Comparison of ENCODE assay signal across 25 mouse cellular contexts in genomic region chr13:51747069-51747468, GRCm38 (mm10). TPM values are rescaled to one million over a fixed set of nuclear protein-coding genes. Genes with fewer than 3 reads are reported as not detected.
DNase-seq lines count a peak whose midpoint lies in the region; ATAC-seq and TF ChIP-seq lines count a peak whose summit lies in the region.
"Had no signal": no experiment of that assay in that cellular context is flagged by ENCODE, and none has a peak within 500 bp of the region (broad histone marks: within the 10 kb centered on the region; RNA-seq: fewer than 3 reads in every experiment).

No protein-coding gene starts in this region.

- H3K27me3 ChIP-seq in embryonic facial prominence, embryonic 12.5 days: no peaks in the 10 kb centered on the region
- H3K27me3 ChIP-seq in embryonic facial prominence, embryonic 10.5 days (replicated peaks; ENCODE audit: low read depth, poor library complexity, severe bottlenecking): no peaks in the 10 kb centered on the region
- H3K27me3 ChIP-seq in spleen, adult 2 months (ENCODE audit: control insufficient read depth, insufficient read depth, low read length): no peaks in the 10 kb centered on the region
- no peaks in the 10 kb centered on the region for H3K27me3 ChIP-seq in liver, embryonic 15.5 days
- H3K27me3 ChIP-seq: heart, embryonic 15.5 days; neural tube, embryonic 15.5 days; Patski had no signal

- H3K9ac ChIP-seq in embryonic facial prominence, embryonic 12.5 days: no peak overlapping the region
- no peak overlapping the region for H3K9ac ChIP-seq in liver, embryonic 15.5 days
- H3K9ac ChIP-seq: heart, embryonic 15.5 days; hindbrain, embryonic 14.5 days; liver, embryonic 14.5 days; neural tube, embryonic 15.5 days had no signal

- no peak for ATAC-seq in embryonic facial prominence, embryonic 12.5 days (ENCODE audit: insufficient number of reproducible peaks, insufficient read depth, low FRiP score, low TSS enrichment)
- ATAC-seq in liver, embryonic 15.5 days (ENCODE audit: insufficient read depth): no peak
- ATAC-seq: inflammation-experienced regulatory T-cells, adult 6 months; lung, postnatal 0 days; Patski had no signal

- H3K36me3 ChIP-seq in embryonic facial prominence, embryonic 12.5 days: no peaks in the 10 kb centered on the region
- no peaks in the 10 kb centered on the region for H3K36me3 ChIP-seq in embryonic facial prominence, embryonic 10.5 days (replicated peaks)
- no peaks in the 10 kb centered on the region for H3K36me3 ChIP-seq in spleen, adult 2 months (ENCODE audit: control insufficient read depth, insufficient read depth, low read length)
- no peaks in the 10 kb centered on the region for H3K36me3 ChIP-seq in liver, embryonic 15.5 days (replicated peaks)
- H3K36me3 ChIP-seq: heart, embryonic 15.5 days; neural tube, embryonic 15.5 days had no signal

- H3K4me2 ChIP-seq in embryonic facial prominence, embryonic 12.5 days (replicated peaks): no peak overlapping the region
- no peak overlapping the region for H3K4me2 ChIP-seq in liver, embryonic 15.5 days
- H3K4me2 ChIP-seq: hindbrain, embryonic 14.5 days; midbrain, embryonic 11.5 days; neural tube, embryonic 15.5 days had no signal

- 0 out of 2 replicates have a peak overlapping the region, but pooled peaks have one; percentile 83 for H3K27ac ChIP-seq in embryonic facial prominence, embryonic 12.5 days
- H3K27ac ChIP-seq in embryonic facial prominence, embryonic 10.5 days (replicated peaks): no peak overlapping the region
- H3K27ac ChIP-seq in spleen, adult 2 months (ENCODE audit: insufficient read depth, low read length): peak overlapping the region; percentile 78
- H3K27ac ChIP-seq in liver, embryonic 15.5 days (replicated peaks): peak overlapping the region; percentile 75; the same call in 1 of the 2 replicates
- H3K27ac ChIP-seq: heart, adult 2 months; hindbrain, embryonic 14.5 days; macrophage; neural tube, embryonic 15.5 days had no signal

- peaks cover 34% of the 10 kb centered on the region for H3K4me1 ChIP-seq in embryonic facial prominence, embryonic 12.5 days
- H3K4me1 ChIP-seq in embryonic facial prominence, embryonic 10.5 days: peaks cover 46% of the 10 kb centered on the region
- peaks cover 70% of the 10 kb centered on the region for H3K4me1 ChIP-seq in spleen, adult 2 months (ENCODE audit: control insufficient read depth, insufficient read depth, insufficient read length)
- H3K4me1 ChIP-seq in liver, embryonic 15.5 days (replicated peaks): peaks cover 94% of the 10 kb centered on the region

- no peaks in the 10 kb centered on the region for H3K9me3 ChIP-seq in embryonic facial prominence, embryonic 12.5 days
- no peaks in the 10 kb centered on the region for H3K9me3 ChIP-seq in embryonic facial prominence, embryonic 10.5 days
- no peaks in the 10 kb centered on the region for H3K9me3 ChIP-seq in liver, embryonic 15.5 days (replicated peaks)
- H3K9me3 ChIP-seq: heart, embryonic 15.5 days; neural tube, embryonic 15.5 days had no signal

- DNase-seq in embryonic facial prominence, embryonic 10.5 days (ENCODE audit: low spot score): no peak
- no peak for DNase-seq in spleen, adult 2 months (ENCODE audit: low read depth in 1 of 2, low spot score in 2 of 2)
- no peak for DNase-seq in spleen, postnatal 14 days (ENCODE audit: low spot score in 2 of 2)
- no peak for DNase-seq in gastrocnemius, postnatal 25 days
- DNase-seq in kidney, postnatal 4 days: no peak
- DNase-seq: cerebellum, adult 11-12 months; cerebellum, postnatal 14 days; gastrocnemius, postnatal 36 days; heart, adult 2 months; heart, postnatal 36 days; kidney, adult 18-20 months; layer of hippocampus, adult 9-11 months; left cerebral cortex, postnatal 4 days; thymus, postnatal 25 days had no signal

- WGBS in embryonic facial prominence, embryonic 12.5 days: 67% methylated on average over 7 of the region's 7 CpGs
- WGBS in embryonic facial prominence, embryonic 10.5 days: 72% methylated on average over 7 of the region's 7 CpGs
- whole genome bisulfite sequencing in spleen, adult 2 months: 61% methylated on average over 7 of the region's 7 CpGs
- 76% methylated on average over 7 of the region's 7 CpGs for WGBS in liver, embryonic 15.5 days (ENCODE audit: insufficient replicate concordance)

- TF ChIP-seq CTCF in spleen, adult 2 months (IDR thresholded peaks at IDR 0.05; ENCODE audit: extremely low read depth, insufficient read depth, insufficient read length, insufficient replicate concordance): no peak

- TF ChIP-seq POLR2A in spleen, adult 2 months (IDR thresholded peaks at IDR 0.05; ENCODE audit: low read depth, low read length): no peak

- H3K4me3 ChIP-seq in embryonic facial prominence, embryonic 12.5 days: no peak overlapping the region
- H3K4me3 ChIP-seq in embryonic facial prominence, embryonic 10.5 days: no peak overlapping the region
- H3K4me3 ChIP-seq in spleen, adult 2 months (ENCODE audit: extremely low read depth, insufficient read depth, insufficient read length): no peak overlapping the region
- H3K4me3 ChIP-seq in liver, embryonic 15.5 days (replicated peaks): no peak overlapping the region
- H3K4me3 ChIP-seq: heart, adult 2 months; heart, embryonic 15.5 days; neural tube, embryonic 15.5 days had no signal

RNA-seq across cellular contexts. Expression of gene Sema4d, which starts 46.5 kb away (rescaled TPM):
- polyA plus RNA-seq in embryonic facial prominence, embryonic 12.5 days (2016; fragmentation: Nextera tagmentation; extraction: Ambion mirVana): 6.8 and 7.1 TPM in 2 replicates
- 6.8 and 7.8 TPM in 2 replicates for polyA plus RNA-seq in embryonic facial prominence, embryonic 10.5 days (2016; fragmentation: Nextera tagmentation; extraction: Ambion mirVana)
- 77.0 and 103 TPM in 2 replicates for polyA plus RNA-seq in spleen, adult 2 months (2012; rRNA removed)
- 3.8 and 4.6 TPM in 2 replicates for polyA plus RNA-seq in liver, embryonic 15.5 days (2015; fragmentation: Nextera tagmentation; extraction: Ambion mirVana)
- total RNA-seq in gastrocnemius, postnatal 25 days (2021): 100 to 1,000 TPM; 132 to 144 TPM
